Mouse (Mus musculus) duodenum, adult 2 months (tissue): ENCODE results near the gene Cope. TPM values are rescaled to one million over a fixed set of nuclear protein-coding genes. Genes with fewer than 3 reads are reported as not detected.

ENCODE experiments used
- polyA plus RNA-seq: library from polyadenylated mRNA; depleted of rRNA; stranded (reverse); fragments of >200 nt; gene quantifications from 2 replicates; pipeline ENCODE4 v1.2.3, GENCODE M21; 2012; ENCODE audit warnings: low replicate concordance; rRNA removed

The Cope gene
- polyA plus RNA-seq, result 554 and 704 TPM in 2 replicates

GRCm38 (mm10) chr8:70302358-70302890, at the start of gene Cope, which contains the start of gene Ddx49:
TSS of gene Cope (plus strand) at chr8:70302518.
TSS of gene Ddx49 (minus strand) at chr8:70302489.

GRCm38 (mm10) chr8:70282603-70283135, 19.6 kb upstream of the Cope start, which contains the start of gene Homer3:
TSS of gene Homer3 (plus strand) at chr8:70282827.

GRCm38 (mm10) chr8:70315624-70316510, 13.5 kb downstream of the Cope start, which contains the start of gene Cers1:
TSS of gene Cers1 (plus strand) at chr8:70315775.

GRCm38 (mm10) chr8:70329124-70329834, 27.0 kb downstream of the Cope start, which contains the start of gene Gdf1:
TSS of gene Gdf1 (plus strand) at chr8:70329817.

GRCm38 (mm10) chr8:70353194-70353817, 51.0 kb downstream of the Cope start, which contains the start of gene Upf1:
TSS of gene Upf1 (minus strand) at chr8:70353278.

Other genes with a start within 250 kb of the Cope start
- 766 and 1,530 TPM in 2 replicates for gene Tm6sf2, start 229.6 kb upstream of the Cope start, polyA plus RNA-seq
- gene Hapln4, start 219.1 kb upstream of the Cope start, polyA plus RNA-seq, result 1.7 and 3.7 TPM in 2 replicates
- 0.07 and 0.09 TPM in 2 replicates for gene Ncan, start 181.6 kb upstream of the Cope start, polyA plus RNA-seq
- 8.5 and 9.3 TPM in 2 replicates for gene Nr2c2ap, start 171.2 kb upstream of the Cope start, polyA plus RNA-seq
- 32.6 and 33.8 TPM in 2 replicates for gene Rfxank, start 163.4 kb upstream of the Cope start, polyA plus RNA-seq
- 47.0 and 48.5 TPM in 2 replicates for gene Borcs8, start 163.0 kb upstream of the Cope start, polyA plus RNA-seq
- gene Mef2b, start 162.8 kb upstream of the Cope start, polyA plus RNA-seq, result 1.1 and 2.9 TPM in 2 replicates
- 107 and 159 TPM in 2 replicates for gene Tmem161a, start 130.2 kb upstream of the Cope start, polyA plus RNA-seq
- 27.1 and 34.5 TPM in 2 replicates for gene Slc25a42, start 90.2 kb upstream of the Cope start, polyA plus RNA-seq
- gene Sugp2, start 68.3 kb upstream of the Cope start, polyA plus RNA-seq, result 15.5 and 19.1 TPM in 2 replicates
- gene Armc6, start 68.1 kb upstream of the Cope start, polyA plus RNA-seq, result 15.2 and 16.2 TPM in 2 replicates
- 6.9 and 10.9 TPM in 2 replicates for gene Homer3, start 19.7 kb upstream of the Cope start, polyA plus RNA-seq
- gene Ddx49, start within 50 bp of the Cope start, polyA plus RNA-seq, result 54.8 and 59.0 TPM in 2 replicates
- gene Cers1, start 13.3 kb downstream of the Cope start, polyA plus RNA-seq, result 0.33 and 1.1 TPM in 2 replicates
- 0.98 and 0.99 TPM in 2 replicates for gene Gdf1, start 27.3 kb downstream of the Cope start, polyA plus RNA-seq
- gene Upf1, start 50.8 kb downstream of the Cope start, polyA plus RNA-seq, result 32.7 and 38.5 TPM in 2 replicates
- 0.12 and 0.51 TPM in 2 replicates for gene Comp, start 71.0 kb downstream of the Cope start, polyA plus RNA-seq
- 12.2 and 17.8 TPM in 2 replicates for gene Crtc1, start 137.1 kb downstream of the Cope start, polyA plus RNA-seq
- gene Klhl26, start 174.4 kb downstream of the Cope start, polyA plus RNA-seq, result 22.5 and 31.2 TPM in 2 replicates
- gene Tmem59l, start 184.8 kb downstream of the Cope start, polyA plus RNA-seq, result 2.5 TPM in 2 replicates
- gene Crlf1, start 190.6 kb downstream of the Cope start, polyA plus RNA-seq, result 2.7 and 9.8 TPM in 2 replicates
- gene Rex1bd, start 204.2 kb downstream of the Cope start, polyA plus RNA-seq, result 137 and 190 TPM in 2 replicates
- gene Uba52, start 208.3 kb downstream of the Cope start, polyA plus RNA-seq, result 1,130 and 1,246 TPM in 2 replicates
- gene Fkbp8, start 225.2 kb downstream of the Cope start, polyA plus RNA-seq, result 325 and 545 TPM in 2 replicates
- 64.0 and 85.0 TPM in 2 replicates for gene Kxd1, start 225.4 kb downstream of the Cope start, polyA plus RNA-seq
- gene Ell, start 236.9 kb downstream of the Cope start, polyA plus RNA-seq, result 25.2 and 37.0 TPM in 2 replicates